Mouse (Mus musculus): ENCODE results near the gene 2610028H24Rik. TPM values are rescaled to one million over a fixed set of nuclear protein-coding genes. Genes with fewer than 3 reads are reported as not detected.

Gene 2610028H24Rik
- total RNA-seq, 2 experiments from 2014 or later = not detected

- DNase-seq = no peak
These were observed 40.3 kb downstream of the 2610028H24Rik start for GRCm38 (mm10) chr10:76489205-76489604.

- DNase-seq = no peak
These were observed 44.6 kb downstream of the 2610028H24Rik start for GRCm38 (mm10) chr10:76493527-76493926.

DNA sequence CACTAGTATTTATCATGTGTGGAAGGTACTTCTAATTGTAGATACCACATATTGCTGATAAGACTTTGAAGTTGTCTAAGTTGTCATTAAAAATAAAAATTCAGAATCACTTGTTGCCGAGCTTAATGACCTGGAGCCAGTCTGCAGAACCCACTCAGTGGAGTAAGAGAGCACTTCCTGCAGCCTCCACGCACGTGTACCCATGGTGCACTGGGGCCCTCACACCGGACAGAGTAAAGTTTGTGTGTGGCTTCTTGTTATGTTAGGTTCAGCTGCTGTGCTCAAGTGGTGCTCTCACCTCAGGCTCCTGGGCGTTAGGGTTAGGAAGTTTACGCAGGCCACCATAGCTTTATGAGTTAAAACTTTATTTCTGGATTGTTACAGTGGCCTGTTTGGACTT lies 46.6 kb downstream of the 2610028H24Rik start:
- no peak for DNase-seq

- DNase-seq = no peak
These were observed 47.5 kb downstream of the 2610028H24Rik start for GRCm38 (mm10) chr10:76496366-76496765.

DNA sequence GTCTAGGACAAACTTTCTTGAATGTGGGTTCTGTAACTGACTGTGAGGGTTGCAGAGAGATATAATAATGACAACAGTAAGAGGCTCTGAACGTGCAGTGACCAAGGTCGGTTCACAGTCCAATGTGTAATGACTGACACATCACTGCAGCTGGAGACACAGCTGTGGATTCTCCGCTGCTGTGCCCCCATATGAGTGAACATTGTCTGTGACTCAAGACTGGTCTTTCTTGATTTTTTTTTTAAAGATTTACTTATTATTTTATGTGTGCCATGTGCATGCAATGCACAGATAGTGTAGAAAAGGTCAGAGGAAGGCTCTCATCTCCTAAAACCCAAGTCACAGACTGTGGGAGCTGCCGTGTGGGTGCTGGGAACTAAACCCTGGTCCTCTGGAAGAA lies 48.6 kb downstream of the 2610028H24Rik start:
- no peak for DNase-seq

GRCm38 (mm10) chr10:76504271-76504943 lies 55.5 kb downstream of the 2610028H24Rik start:
- no peak for DNase-seq

- DNase-seq = no peak
These were observed 57.0 kb downstream of the 2610028H24Rik start for GRCm38 (mm10) chr10:76505865-76506264.

Other genes with a start within 250 kb of the 2610028H24Rik start
- 10 to 100 TPM; 21.3 to 25.5 TPM for gene Prmt2, start 211.2 kb upstream of the 2610028H24Rik start, total RNA-seq (2021)
- 10 to 100 TPM; 12.1 to 17.8 TPM for gene S100b, start 195.2 kb upstream of the 2610028H24Rik start, total RNA-seq (2021)
- 10 to 100 TPM; 21.5 to 26.9 TPM for gene Dip2a, start 103.8 kb upstream of the 2610028H24Rik start, total RNA-seq (2021)
- gene AC141477.1, start 8.6 kb upstream of the 2610028H24Rik start, total RNA-seq (2021) = not detected
- gene Pcnt, start 6.3 kb upstream of the 2610028H24Rik start, total RNA-seq (2021) = 10 to 100 TPM; 13.8 to 15.5 TPM
- 10 to 100 TPM; 33.6 to 34.7 TPM for gene Mcm3ap, start 19.8 kb downstream of the 2610028H24Rik start, total RNA-seq (2021)
- gene Ybey, start 20.0 kb downstream of the 2610028H24Rik start, total RNA-seq (2021) = 1 to 10 TPM; 2.0 to 3.5 TPM
- gene Lss, start 82.5 kb downstream of the 2610028H24Rik start, total RNA-seq (2021) = 10 to 100 TPM; 52.1 to 85.1 TPM
- gene Spatc1l, start 113.2 kb downstream of the 2610028H24Rik start, total RNA-seq (2021) = under 1 TPM in 1 of 2 experiments, not detected in 1; 0.30 TPM
- gene Ftcd, start 126.6 kb downstream of the 2610028H24Rik start, total RNA-seq (2021) = under 1 TPM in 1 of 2 experiments, not detected in 1; 0.53 TPM
- 10 to 100 TPM; 37.3 to 74.0 TPM for gene Col6a2, start 174.5 kb downstream of the 2610028H24Rik start, total RNA-seq (2021)

Measured in adrenal gland, postnatal 36 days (tissue).